Mouse (Mus musculus) CH12.LX (cell line): ENCODE measurements around the gene Ctnna3. TPM values are rescaled to one million over a fixed set of nuclear protein-coding genes. Genes with fewer than 3 reads are reported as not detected.

Experiments
- DNase-seq: peaks from one replicate; pipeline ENCODE4 v3.0.0-alpha.2; 2013; ENCODE audit errors: extremely low read depth
- H3K27ac ChIP-seq: 2 replicates; pipeline ENCODE4 v1.5.1; 2012; ENCODE audit warnings: low read depth, mild to moderate bottlenecking, control low read depth, moderate library complexity; ENCODE audit not compliant: insufficient read depth
- H3K27me3 ChIP-seq: replicated peaks from 2 replicates; pipeline ENCODE3; 2012; ENCODE audit warnings: inconsistent platforms
- H3K36me3 ChIP-seq, 2 experiments: replicated peaks in 1 of 2; 2 replicates each; pipeline versions ENCODE3 to v1.6.1; 2012; ENCODE audit warnings: inconsistent platforms in 1 of 2, low read length in 1 of 2, mild to moderate bottlenecking in 1 of 2, mixed read lengths in 1 of 2, moderate library complexity in 1 of 2; ENCODE audit not compliant: control insufficient read depth in 1 of 2, insufficient read depth in 1 of 2
- H3K4me1 ChIP-seq, 2 experiments: 2 replicates each; pipeline ENCODE4 v1.6.1; 2012; ENCODE audit warnings: inconsistent platforms in 1 of 2, moderate library complexity in 1 of 2; ENCODE audit not compliant: insufficient read depth in 2 of 2, control insufficient read depth in 1 of 2
- H3K4me2 ChIP-seq: 2 replicates; pipeline ENCODE4 v1.6.1; 2012; ENCODE audit warnings: low read depth, mild to moderate bottlenecking, control low read depth; ENCODE audit not compliant: poor library complexity, insufficient read depth, severe bottlenecking
- H3K4me3 ChIP-seq, 3 experiments: fragments of 150-350 bp in 1 of 3; sonication (generic) in 1 of 3; replicated peaks in 1 of 3; 2 replicates each; pipeline versions ENCODE3 to v1.5.1; 2011 to 2012; ENCODE audit warnings: low read depth in 2 of 3, low read length in 2 of 3, mild to moderate bottlenecking in 2 of 3, moderate library complexity in 2 of 3, control low read depth in 1 of 3, improper control_type of control experiment in 1 of 3, inconsistent platforms in 1 of 3, mixed read lengths in 1 of 3; ENCODE audit not compliant: poor library complexity in 1 of 3
- H3K79me2 ChIP-seq: replicated peaks from 2 replicates; pipeline ENCODE4 v1.6.1; 2012; ENCODE audit warnings: mild to moderate bottlenecking, moderate library complexity; ENCODE audit not compliant: control insufficient read depth, poor library complexity, insufficient read depth, severe bottlenecking; ENCODE audit errors: extremely low read depth
- H3K9ac ChIP-seq: 2 replicates; pipeline ENCODE4 v1.6.1; 2012; ENCODE audit warnings: low read depth, mild to moderate bottlenecking, control low read depth, moderate library complexity; ENCODE audit not compliant: insufficient read depth
- H3K9me3 ChIP-seq: replicated peaks from 2 replicates; pipeline ENCODE3; 2012; ENCODE audit warnings: low read length, inconsistent platforms, mixed read lengths
- BHLHE40 ChIP-seq: IDR thresholded peaks from 2 replicates; pipeline ENCODE4 v1.6.1; 2011; ENCODE audit warnings: mild to moderate bottlenecking, low read depth, low read length, improper control_type of control experiment
- E2F4 ChIP-seq: IDR thresholded peaks from 2 replicates; pipeline ENCODE4 v1.6.1; 2011; ENCODE audit warnings: low read depth, low read length, improper control_type of control experiment; ENCODE audit not compliant: insufficient replicate concordance
- ETS1 ChIP-seq: conservative IDR thresholded peaks from 2 replicates; pipeline ENCODE4 v1.6.1; 2012; ENCODE audit warnings: low read depth, mild to moderate bottlenecking, inconsistent platforms, low read length, improper control_type of control experiment, moderate library complexity
- GABPA ChIP-seq: IDR thresholded peaks from 2 replicates; pipeline ENCODE4 v1.6.1; 2012; ENCODE audit warnings: low read depth, low read length, improper control_type of control experiment, inconsistent platforms; ENCODE audit not compliant: insufficient replicate concordance
- IRF4 ChIP-seq: IDR thresholded peaks from 2 replicates; pipeline ENCODE4 v1.6.1; 2014; ENCODE audit warnings: low read depth, mild to moderate bottlenecking, inconsistent platforms, low read length, improper control_type of control experiment
- JUN ChIP-seq: IDR thresholded peaks from 2 replicates; pipeline ENCODE4 v1.6.1; 2011; ENCODE audit warnings: low read depth, mild to moderate bottlenecking, low read length, improper control_type of control experiment, moderate library complexity; ENCODE audit not compliant: insufficient read depth
- JUND ChIP-seq: conservative IDR thresholded peaks from 2 replicates; pipeline ENCODE4 v1.6.1; 2011; ENCODE audit warnings: low read depth, low read length, improper control_type of control experiment
- KAT2A ChIP-seq: IDR thresholded peaks from 2 replicates; pipeline ENCODE4 v1.6.1; 2012; ENCODE audit warnings: low read length, improper control_type of control experiment, inconsistent platforms; ENCODE audit not compliant: insufficient replicate concordance
- MAFK ChIP-seq: IDR thresholded peaks from 2 replicates; pipeline ENCODE4 v1.6.1; 2011; ENCODE audit warnings: low read length, improper control_type of control experiment; ENCODE audit not compliant: insufficient replicate concordance
- MAX ChIP-seq: IDR thresholded peaks from 2 replicates; pipeline ENCODE4 v1.6.1; 2011; ENCODE audit warnings: low read length, improper control_type of control experiment
- MEF2A ChIP-seq: IDR thresholded peaks from 2 replicates; pipeline ENCODE4 v1.6.1; 2014; ENCODE audit warnings: low read depth, mild to moderate bottlenecking, inconsistent platforms, low read length, improper control_type of control experiment, borderline replicate concordance
- MYC ChIP-seq: IDR thresholded peaks from 2 replicates; pipeline ENCODE4 v1.6.1; 2011; ENCODE audit warnings: low read depth, mild to moderate bottlenecking, improper control_type of control experiment, low read length
- NELFE ChIP-seq: IDR thresholded peaks from 2 replicates; pipeline ENCODE4 v1.6.1; 2011; ENCODE audit warnings: low read depth, low read length, improper control_type of control experiment
- NRF1 ChIP-seq: IDR thresholded peaks from 2 replicates; pipeline ENCODE4 v1.6.1; 2014; ENCODE audit warnings: low read depth, mild to moderate bottlenecking, inconsistent platforms, low read length, improper control_type of control experiment, moderate library complexity
- PAX5 ChIP-seq: IDR thresholded peaks from 2 replicates; pipeline ENCODE4 v1.6.1; 2012; ENCODE audit warnings: low read length, inconsistent platforms, mixed read lengths
- SMC3 ChIP-seq: IDR thresholded peaks from 2 replicates; pipeline ENCODE4 v1.6.1; 2011; ENCODE audit warnings: low read depth, low read length, improper control_type of control experiment
- UBTF ChIP-seq: IDR thresholded peaks from 2 replicates; pipeline ENCODE4 v1.6.1; 2012; ENCODE audit warnings: low read depth, mild to moderate bottlenecking, inconsistent platforms, low read length, improper control_type of control experiment, moderate library complexity
- USF1 ChIP-seq: IDR thresholded peaks from 2 replicates; pipeline ENCODE4 v1.6.1; 2014; ENCODE audit warnings: low read depth, mild to moderate bottlenecking, inconsistent platforms, low read length, improper control_type of control experiment
- ZKSCAN1 ChIP-seq: IDR thresholded peaks from 2 replicates; pipeline ENCODE4 v1.6.1; 2012; ENCODE audit warnings: low read depth, inconsistent platforms, low read length, improper control_type of control experiment, borderline replicate concordance
- ZNF384 ChIP-seq: IDR thresholded peaks from 2 replicates; pipeline ENCODE4 v1.6.1; 2012; ENCODE audit warnings: low read depth, low read length, improper control_type of control experiment, inconsistent platforms
- dilution Hi-C: fragments of 300-500 bp; cut with MboI; formaldehyde crosslinking; loops from 2 replicates; pipeline ENCODE4 v1.14.3; 2020; ENCODE audit warnings: low sequenced_read_pairs; ENCODE audit not compliant: extremely low pct_unique_long_range_greater_than_20kb, extremely low pct_ligation_motif_present
- in situ Hi-C: fragments of 300-500 bp; cut with MboI; formaldehyde crosslinking; loops from 3 replicates; pipeline ENCODE4 v1.14.3; 2019; ENCODE audit warnings: low sequenced_read_pairs, low pct_ligation_motif_present, low pct_unique_long_range_greater_than_20kb, mixed read lengths
- polyA plus RNA-seq: library from polyadenylated mRNA; unstranded; fragments of >175 nt; gene quantifications from 2 replicates; pipeline ENCODE4 v1.2.1, GENCODE M21; 2012; ENCODE audit warnings: low read depth; ENCODE audit not compliant: insufficient read length
- total RNA-seq, 2 experiments: library from RNA; depleted of rRNA; stranded (reverse); fragments of 300-350 nt in 1 of 2; fragments of >200 nt in 1 of 2; gene quantifications; 2 replicates each; pipeline ENCODE4 v1.2.3; 2012 to 2014

Gene Ctnna3
- total and polyA plus RNA-seq, 3 experiments: 0.09 TPM; not detected in 2

- Histone ChIP-seq H3K9ac (no peak overlapping the region), H3K36me3 (no peaks in the 10 kb centered on the region), H3K4me1 (no peaks in the 10 kb centered on the region), H3K9me3 (peaks cover 6% of the 10 kb centered on the region)
- TF ChIP-seq MEF2A (no peak), ETS1 (no peak), NELFE (no peak), MAFK (no peak), IRF4 (no peak), JUN (no peak), MAX (no peak), NRF1 (no peak), E2F4 (no peak), GABPA (no peak), JUND (no peak), SMC3 (no peak)
- TF ChIP-seq, all 38 proteins: peak for 0
- no peak overlapping the region for H3K4me2 ChIP-seq
- no peak overlapping the region for H3K4me3 ChIP-seq
- H3K27me3 ChIP-seq: no peaks in the 10 kb centered on the region
- no peak overlapping the region for H3K27ac ChIP-seq
- no peaks in the 10 kb centered on the region for H3K79me2 ChIP-seq
- in situ Hi-C loops: no loop called here
- dilution Hi-C loops: no loop called here
- DNase-seq: no peak
These were observed 1450.0 kb downstream of the Ctnna3 start for GRCm38 (mm10) chr10:64879860-64880259.

GRCm38 (mm10) chr10:64886946-64887345 lies 1457.0 kb downstream of the Ctnna3 start:
- no peak overlapping the region for H3K9ac ChIP-seq
- no peaks in the 10 kb centered on the region for H3K36me3 ChIP-seq
- H3K27me3 ChIP-seq: no peaks in the 10 kb centered on the region
- DNase-seq: no peak
- no peak overlapping the region for H3K4me3 ChIP-seq
- dilution Hi-C loops (no loop called here), in situ Hi-C loops (no loop called here)
- H3K9me3 ChIP-seq: peaks cover 4% of the 10 kb centered on the region
- no peak for TF ChIP-seq BHLHE40
- no peak for TF ChIP-seq E2F4
- no peak for TF ChIP-seq MYC
- TF ChIP-seq ZNF384: no peak
- no peak for TF ChIP-seq KAT2A
- no peak for TF ChIP-seq ZKSCAN1
- TF ChIP-seq PAX5: no peak
- no peak for TF ChIP-seq UBTF
- no peak for TF ChIP-seq USF1
- TF ChIP-seq, all 38 proteins: peak for 0
- Histone ChIP-seq H3K27ac (no peak overlapping the region), H3K4me1 (no peaks in the 10 kb centered on the region), H3K4me2 (no peak overlapping the region), H3K79me2 (no peaks in the 10 kb centered on the region)
